Mouse (Mus musculus) neural tube, embryonic 10.5 days (tissue): ENCODE measurements around the gene Atp2a2.
"Not testable (repeated sequence)": the region's sequence is repeated elsewhere in the genome, so short reads cannot be mapped to it uniquely, and the experiment has no call there.

Source experiments
- DNase-seq: peaks from one replicate; pipeline ENCODE4 v3.0.0-alpha.2; 2017; ENCODE audit warnings: low spot score; ENCODE audit errors: extremely low spot score

The Atp2a2 gene

DNA sequence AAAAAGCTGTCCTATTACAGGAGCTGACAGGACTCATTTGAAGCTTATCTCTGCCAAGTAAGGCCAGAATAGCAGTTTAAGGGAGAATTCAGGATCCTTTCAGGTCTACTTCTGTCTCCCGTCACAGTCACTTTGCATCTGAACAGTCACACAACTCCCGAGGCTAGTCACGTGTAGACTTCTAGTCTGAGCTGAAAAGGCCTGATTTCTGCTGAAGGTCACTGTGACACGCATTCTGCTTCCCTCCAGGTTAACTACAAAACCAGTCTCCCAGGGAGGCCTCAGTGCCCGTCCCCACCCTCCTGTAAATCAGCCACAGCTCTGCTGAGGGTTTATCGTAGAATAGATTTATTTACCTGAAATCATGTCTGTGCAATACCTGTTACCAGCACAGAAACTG lies 48.8 kb downstream of the Atp2a2 start:
- DNase-seq, result no peak

DNA sequence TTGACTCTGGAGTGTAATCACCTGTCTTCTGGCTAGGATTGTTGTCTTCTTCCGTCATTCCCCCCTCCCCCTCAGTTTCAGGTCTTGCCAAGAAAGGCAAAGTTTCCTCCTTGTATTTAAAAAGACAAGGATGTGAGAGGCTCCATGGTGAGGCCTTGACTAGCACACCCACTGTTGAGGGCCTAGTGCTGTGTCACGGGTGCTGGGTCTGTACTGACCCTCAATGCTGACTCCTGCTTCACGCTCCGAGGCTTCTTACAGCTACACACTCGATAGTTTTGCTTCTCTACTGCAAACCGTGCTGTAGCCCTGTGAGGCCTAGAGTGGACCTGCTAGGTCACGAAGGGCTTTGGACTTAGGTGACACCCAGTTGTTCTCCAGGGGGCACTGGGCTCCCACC lies 49.8 kb downstream of the Atp2a2 start:
- DNase-seq, result no peak

DNA sequence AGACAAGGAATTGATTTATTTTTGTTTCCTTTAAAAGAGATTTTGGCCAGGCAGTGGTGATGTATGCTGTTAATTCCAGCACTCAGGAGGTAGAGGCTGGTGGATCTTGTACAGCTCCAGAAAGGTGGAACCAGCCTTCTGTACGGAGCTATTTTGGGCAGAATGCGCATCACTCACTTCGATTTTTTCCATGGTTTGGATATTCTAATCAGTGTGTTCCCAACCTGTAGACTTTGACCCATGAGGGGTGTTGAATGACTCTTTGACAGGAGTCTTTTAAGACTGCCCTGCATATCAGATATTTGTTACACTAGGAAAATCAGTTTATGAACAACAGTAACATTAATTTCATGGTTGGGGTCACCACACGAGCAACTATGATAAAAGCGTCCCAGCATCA lies 50.7 kb downstream of the Atp2a2 start:
- no peak for DNase-seq

DNA sequence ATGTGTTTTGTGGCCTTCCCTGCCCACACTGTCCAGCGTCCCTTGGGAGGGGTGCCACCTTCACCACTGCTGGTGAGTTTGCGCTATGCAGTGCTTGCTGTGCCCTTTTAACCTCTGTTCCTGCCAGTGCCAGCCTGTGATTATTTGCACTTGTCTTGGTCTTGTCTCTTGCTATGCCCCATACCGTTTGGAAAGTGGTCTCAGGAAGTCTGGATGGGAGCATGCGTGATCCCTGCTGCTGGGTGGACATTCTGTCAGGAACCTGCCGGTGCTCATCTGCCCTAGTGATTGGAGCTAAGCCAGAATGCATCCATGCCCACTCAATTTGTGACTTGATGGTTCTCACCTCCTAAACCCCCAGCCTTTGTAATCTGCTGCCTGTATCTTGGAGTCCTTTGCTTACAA lies 51.1 kb downstream of the Atp2a2 start:
- DNase-seq, result no peak

DNA sequence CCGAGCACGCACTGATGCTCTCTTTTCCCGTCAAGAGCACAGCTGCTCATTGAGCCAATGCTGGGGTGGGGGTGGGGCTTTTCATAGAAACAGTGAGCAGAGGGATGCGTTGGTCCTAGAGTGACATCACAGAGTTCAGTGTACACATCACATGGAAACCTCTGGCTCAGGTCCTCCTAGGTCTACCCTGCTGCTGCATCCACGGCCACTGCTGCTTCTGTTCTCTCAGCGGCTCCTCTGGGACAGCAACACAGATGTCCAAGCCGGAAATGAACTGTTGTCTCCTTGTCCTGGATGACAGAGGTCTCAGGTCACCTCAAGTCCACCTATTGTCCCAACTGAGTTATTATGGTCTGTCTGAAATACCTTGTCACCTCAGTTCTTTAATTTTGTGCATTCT lies 52.1 kb downstream of the Atp2a2 start:
- DNase-seq, result no peak

DNA sequence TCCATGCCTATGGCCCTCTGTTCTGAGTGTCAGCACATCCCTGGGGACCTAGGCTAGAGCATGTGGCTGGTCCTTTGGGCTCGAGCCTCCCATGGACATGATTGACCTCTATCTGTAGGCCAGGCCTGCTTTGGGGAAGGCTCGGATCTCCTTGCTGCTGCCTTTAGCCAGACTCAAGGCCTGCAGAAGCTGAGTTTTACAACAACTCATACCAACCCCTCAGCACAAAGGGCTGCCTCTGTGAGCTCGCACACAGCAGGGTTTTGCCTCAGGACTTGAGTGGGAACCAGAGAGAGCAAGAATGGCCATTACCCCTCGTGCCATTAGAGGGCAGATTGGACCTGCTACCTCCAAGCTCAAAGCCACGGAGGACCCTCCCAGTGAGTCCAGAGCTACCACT lies 53.2 kb downstream of the Atp2a2 start:
- DNase-seq, result no peak

DNA sequence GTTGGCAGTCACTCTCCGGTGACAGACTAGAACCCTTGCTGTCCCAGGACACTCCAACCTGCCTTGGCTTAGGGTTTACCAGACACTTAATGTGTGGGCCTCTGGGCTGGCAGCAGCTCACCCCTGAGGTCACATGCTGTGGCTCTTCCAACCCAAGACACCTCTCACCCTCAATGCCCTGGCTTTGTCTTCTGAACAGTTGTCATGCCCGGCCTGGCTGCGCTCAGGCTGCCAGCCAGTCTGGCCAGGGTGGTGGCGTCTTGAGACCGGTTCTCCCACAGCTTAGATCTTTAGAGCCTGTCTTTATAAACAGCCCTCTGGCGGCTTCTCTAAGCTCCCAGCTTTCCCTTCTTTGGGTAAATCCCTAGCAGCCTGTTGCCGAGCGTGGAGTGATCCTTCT lies 54.2 kb downstream of the Atp2a2 start:
- no peak for DNase-seq

DNA sequence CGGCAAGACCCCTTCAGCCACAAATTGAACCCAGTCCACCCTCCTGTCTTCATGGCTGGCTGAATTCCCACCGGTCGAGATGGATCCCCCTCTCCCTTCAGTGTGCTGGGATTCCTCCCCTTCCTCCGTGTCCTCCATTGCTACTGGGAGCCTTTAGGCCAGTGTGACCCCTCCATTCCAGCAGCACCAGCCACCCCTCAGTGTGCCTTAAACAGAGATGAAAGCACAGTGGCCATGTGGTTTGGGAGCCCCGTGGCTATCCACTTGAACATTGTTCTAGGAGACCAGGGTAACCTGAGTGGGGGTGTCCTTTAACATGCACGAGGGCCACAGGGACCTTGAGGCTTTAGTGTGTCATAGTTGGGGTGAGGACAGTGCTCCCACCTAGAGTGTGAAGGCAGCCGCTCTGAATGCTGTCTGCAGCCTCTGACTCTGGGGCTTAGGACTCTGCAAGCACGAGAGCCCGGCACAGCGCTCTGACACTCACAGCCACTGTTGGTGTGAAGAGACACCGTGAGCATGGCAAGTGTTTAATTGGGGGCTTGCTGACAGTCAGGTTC lies 56.9 kb downstream of the Atp2a2 start:
- no peak for DNase-seq

DNA sequence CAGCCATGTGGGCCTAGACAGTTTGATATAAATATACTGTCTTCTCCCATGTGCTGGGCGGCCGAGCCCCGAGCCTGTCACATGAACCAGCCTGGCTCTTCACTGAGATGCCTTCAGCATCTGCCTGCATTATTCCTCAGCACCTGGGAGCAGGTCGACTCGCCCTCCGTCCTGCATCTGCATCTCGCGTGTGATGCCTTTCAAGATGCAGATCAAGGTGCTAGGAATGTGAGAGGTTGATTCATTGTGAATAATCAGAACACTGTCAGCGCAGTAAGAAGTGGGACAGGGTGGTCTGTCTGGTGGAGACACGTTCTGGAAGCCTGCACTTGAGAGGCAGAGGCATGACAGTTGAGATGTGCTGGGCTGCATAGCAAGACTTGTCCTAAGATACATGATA lies 57.5 kb downstream of the Atp2a2 start:
- no peak for DNase-seq

DNA sequence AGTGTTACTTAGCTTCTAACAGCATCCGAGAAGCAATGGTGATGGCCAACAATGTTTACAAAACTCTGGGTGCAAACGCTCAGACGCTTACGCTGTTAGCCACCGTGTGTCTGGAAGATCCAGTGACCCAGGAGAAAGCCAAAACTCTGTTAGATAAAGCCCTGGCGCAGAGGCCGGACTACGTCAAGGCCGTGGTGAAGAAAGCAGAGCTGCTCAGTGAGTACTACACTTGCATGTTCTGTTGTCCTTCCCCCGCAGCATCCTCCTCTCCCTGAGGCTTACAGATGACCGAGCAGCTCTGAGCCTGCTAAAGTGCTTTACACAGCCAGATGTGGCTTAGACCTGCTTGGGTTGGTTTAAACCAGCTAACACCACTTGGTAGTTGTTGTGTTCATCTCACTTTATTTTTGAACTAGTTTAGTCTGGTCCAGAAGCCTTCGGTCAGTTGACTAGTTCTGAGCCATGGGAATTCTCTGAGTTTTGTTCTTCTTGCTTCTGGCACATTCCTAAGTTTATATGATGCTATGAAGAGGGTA lies 61.9 kb downstream of the Atp2a2 start:
- no peak for DNase-seq

DNA sequence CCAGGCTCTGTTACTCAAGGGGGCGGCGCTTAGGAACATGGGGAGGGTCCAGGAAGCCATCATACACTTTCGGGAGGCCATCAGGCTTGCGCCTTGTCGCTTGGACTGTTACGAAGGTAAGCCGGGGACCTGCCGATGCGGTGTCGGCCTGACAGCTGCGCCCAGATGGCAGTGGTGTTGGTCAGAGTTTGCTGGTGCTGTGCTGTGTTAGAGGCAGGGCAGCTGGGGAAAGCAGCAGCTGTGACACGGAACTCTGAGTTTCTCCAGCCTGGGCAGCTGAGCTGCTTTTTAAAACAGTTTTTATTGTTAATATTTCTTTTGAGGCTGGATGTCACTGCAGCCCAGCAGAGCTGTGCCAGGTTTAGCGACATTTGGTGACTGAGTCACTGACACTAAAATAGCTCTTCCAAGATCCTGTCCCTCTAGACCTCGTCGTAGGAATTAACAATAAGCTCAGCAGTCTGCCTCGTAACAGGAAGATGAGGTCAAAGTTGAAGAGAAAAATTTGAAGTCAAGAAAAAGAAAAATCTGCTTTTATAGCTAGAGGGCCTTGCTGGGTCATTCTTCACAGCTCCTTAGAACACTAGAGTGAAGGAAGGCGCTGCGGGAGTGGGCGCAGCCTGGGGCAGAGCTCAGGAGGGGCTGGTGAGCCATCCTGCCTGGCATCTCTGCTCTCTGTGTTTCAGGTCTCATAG lies 62.5 kb downstream of the Atp2a2 start:
- DNase-seq, result no peak

DNA sequence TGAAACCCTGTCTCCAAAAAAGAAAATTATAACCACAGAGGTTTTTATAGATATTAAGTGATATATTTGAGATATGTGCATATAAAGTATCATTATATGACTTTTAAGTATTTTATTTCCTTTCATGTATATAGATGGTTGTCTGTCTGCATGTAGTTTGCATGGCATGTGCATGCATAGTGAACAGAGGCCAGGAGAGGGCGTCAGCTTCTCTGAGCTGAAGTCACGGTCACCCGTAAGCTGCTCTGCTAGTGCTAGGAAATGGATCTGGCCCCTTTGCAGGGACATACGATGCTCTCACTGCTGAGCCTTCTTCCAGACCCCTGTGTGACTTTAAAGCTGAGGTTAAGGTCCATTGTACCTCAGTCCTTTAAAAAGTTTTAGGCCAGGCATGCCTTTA lies 67.5 kb downstream of the Atp2a2 start:
- DNase-seq, result no peak

DNA sequence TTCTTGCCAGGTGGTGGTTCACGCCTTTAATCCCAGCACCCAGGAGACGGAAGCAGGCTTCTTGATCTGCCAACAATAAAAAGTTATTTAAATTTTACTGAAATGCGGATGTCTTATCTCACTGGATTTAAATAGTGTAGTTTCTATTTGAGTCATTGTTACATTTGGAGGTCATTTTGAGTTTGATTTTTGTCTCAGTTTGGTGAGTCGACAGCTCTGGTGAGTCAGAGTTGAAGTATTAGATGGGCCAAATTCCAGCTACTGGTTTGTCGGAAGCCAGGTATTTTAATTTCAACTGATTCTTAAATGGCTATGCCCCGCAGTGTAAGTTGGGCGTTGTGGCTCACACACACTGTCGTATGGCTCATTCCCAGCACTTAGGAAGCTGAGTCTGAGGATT lies 70.8 kb downstream of the Atp2a2 start:
- no peak for DNase-seq

DNA sequence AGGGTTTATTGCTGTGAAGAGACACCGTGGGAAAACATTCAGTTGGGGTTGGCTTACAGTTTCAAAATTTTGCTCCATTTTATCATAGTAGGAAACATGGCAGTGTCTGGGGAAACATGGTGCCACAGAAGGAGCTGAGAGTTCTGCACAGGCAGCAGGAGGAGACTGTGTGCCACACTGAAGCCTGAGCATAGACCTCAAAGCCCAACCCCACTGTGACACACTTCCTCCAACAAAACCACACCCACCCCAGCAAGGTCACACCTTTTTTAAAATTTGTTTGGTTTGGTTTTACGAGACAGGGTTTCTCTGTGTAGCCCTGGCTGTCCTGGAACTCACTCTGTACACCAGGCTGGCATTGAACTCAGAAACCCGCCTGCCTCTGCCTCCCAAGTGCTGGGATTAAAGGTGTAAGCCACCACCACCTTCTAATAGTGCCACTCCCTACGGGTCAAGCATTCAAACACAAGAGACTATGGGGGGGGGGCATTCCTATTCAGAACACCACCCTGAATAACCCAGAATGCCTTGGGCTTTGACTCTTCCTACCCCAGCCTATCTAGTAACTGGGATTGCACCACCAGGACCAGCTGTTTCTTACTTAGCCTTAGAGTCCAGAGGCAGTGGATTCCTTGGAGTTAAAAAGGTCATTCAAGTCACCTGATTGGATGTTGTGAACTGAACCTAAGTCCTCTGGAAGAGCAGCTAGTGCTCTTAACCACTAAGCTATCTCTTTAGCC lies 71.8 kb downstream of the Atp2a2 start:
- no peak for DNase-seq

DNA sequence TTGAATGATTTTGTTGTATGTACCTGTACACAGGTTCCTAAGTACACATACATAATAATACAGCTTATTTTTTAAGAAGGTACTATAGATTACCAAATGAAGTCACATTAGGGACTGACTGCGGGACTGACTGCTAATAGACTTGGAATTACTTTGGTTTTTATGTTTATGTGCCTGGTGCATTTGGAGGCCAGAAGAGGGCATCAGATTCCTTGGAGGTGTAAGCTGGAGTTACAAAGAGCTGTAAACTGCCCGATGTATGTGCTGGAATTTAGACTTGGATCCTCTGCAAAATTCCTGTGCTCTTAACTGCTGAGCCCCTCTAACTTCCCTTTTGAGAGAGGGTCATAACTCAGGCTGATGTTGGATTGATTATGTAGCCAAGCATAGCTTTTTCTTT lies 76.5 kb downstream of the Atp2a2 start:
- DNase-seq, result no peak

DNA sequence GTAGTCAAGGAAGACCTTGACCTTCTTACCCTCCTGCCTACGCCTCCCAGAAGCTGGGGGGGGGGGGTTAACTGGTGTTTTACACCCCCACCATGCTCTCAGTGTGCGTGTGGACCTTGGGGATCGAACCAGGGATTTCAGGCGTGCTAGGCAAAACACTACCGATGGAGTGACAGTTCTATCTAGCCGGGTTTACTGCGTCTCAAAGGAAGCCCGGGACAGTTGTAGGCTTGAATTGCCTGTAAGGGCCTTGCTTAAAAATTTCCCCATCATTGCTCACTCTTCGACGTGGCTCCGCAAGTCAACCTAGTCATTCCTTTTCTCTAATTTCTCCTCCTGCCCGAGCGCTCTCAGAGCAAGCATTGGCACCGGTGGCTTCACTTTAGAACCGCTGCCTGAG lies 78.9 kb downstream of the Atp2a2 start:
- no peak for DNase-seq

DNA sequence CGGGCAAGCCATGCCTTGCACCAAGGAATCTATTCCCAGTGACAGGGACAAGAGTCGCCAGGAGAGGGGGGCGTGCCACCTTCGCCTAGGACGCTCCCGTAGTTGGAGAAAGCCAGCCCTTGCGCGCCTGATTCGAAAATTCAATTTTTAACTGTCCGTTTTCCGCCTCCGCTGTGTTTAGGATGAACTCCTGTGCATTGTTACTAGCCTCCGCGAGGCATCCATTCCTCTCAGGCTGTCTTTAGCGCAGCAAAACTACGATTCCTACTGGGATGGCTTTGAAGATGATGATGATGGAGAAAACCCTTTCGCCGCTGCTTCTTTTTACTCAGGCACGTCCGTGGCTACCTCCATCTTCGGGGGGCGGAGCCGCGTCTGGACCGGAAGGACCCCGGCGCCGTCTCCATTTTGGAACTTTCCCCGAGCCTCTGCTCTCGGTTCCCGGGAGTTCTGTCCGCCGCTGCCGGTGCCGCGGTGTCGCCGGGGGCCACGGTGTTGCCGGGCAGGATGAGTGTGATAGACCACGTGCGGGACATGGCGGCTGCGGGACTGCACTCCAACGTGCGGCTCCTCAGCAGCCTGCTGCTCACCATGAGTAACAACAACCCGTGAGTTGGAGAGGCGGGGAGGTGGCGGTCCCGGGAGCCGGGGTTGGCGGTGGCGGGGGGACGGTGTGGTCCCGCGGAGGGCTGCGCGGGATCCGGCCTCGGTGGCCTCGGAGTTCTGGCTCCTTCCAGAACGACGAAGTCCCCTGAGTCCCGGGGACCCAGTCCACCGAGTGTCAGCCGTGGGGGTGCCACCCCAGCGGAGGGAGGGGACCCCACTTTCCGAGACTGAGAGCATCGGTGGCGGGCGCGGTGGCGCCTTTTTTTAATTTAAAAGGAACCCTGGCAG lies 79.7 kb downstream of the Atp2a2 start:
- DNase-seq, result peak; percentile 95

DNA sequence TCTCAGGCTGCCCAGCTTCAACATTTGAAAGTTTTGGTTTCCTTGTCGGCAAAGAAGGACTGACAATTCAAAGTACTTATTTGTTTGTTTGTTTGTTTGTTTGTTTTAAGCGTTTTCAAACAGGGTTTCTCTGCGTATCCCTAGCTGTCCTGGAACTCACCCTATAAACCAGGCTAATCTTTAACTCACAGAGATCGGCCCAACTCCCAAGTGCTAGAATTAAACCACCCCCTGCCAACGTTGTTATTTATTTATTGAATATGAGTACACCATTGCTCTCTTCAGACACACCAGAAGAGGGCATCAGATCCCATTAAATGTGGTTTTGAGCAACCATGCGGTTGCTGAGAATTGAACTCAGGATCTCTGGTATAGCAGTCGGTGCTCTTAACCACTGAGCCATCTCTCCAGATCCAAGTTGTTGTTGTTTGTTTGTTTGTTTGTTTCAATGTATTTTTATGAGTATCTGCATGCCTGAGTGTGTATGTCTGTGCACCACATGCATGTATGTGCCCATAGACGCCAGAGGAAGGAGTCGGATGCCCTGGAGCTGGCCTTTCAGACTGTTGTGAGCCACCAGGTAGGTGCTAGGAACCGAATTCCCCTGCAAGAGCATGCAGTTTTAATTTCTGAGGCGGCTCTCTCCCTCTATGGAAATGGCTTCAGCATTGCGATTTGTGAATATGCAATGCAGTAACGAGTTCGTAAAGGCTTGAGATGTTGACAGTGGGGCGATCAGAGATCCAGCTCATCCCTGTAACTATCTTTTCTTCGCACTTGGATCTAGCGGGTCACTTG lies 80.6 kb downstream of the Atp2a2 start, which contains the start of gene Anapc7:
Anapc7 (plus strand) TSS at position 423 of the 798 bp plus-strand sequence.
- no peak for DNase-seq

DNA sequence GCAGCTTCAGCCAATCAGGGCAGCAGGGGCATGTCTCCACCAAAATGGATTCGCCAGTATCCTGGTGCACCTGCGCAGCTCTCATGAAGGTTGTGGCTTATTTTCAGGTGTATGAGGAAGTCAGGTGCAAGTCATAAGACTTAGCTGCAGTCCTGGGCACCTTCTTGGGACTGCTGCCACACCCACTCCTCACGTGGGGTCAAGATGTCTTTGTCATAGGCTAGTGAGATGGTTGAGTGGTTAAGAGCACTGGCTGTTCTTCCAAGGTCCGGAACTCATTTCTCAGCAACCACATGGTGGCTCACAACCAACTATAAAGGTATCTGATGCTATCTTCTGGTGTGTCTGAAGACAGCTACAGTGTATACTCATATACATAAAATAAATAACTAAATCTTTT lies 81.3 kb downstream of the Atp2a2 start:
- DNase-seq, result not testable (repeated sequence)

DNA sequence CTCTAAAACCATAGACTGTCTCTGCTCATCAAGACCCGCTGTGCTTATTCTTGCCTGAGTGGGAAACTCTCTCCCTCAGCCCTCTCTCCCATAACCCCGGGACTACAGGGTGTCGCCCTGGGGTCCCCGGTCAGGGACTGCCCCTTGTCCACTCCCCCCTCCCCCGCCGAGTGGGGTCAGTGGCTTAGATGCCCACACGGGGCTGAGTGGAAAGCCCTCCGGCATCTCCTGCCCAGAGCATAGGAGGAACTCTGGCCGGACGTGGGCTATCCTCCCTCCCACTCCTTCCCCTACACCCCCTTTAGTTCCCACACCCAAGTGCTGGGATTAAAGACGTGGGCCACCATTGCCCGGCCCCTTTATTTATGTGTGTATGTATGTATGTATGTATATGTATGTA lies 86.6 kb downstream of the Atp2a2 start:
- DNase-seq, result no peak

DNA sequence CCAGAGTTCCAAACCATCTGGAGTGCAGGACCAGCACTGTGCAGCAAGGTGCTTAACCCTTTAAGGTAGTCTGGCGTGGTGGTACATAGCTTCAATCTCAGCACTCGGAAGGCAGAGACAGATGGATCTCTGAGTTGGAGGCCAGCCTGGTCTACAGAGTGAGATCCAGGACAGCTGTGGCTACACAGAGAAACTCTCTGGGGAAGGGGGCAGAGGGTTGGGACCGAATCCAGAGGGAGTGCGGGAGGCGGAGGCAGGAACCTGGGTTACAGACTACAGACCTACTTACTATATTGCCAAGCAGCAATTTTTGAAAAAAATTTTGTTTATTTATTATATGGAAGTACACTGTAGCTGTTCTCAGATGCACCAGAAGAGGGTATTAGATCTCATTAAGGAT lies 87.7 kb downstream of the Atp2a2 start:
- DNase-seq, result no peak
